Mouse (Mus musculus) adrenal gland, postnatal 10 days (tissue): ENCODE data around the gene Zfyve26. TPM values are rescaled to one million over a fixed set of nuclear protein-coding genes. Genes with fewer than 3 reads are reported as not detected.
"Not testable (repeated sequence)": the region's sequence is repeated elsewhere in the genome, so short reads cannot be mapped to it uniquely, and the experiment has no call there.

ENCODE experiments used
- DNase-seq: peaks from one replicate; pipeline ENCODE4 v3.0.0; 2021; ENCODE audit warnings: mixed read lengths
- total RNA-seq, 2 experiments: library from RNA; stranded (reverse); gene quantifications; 2 replicates each; pipeline ENCODE4 v1.2.3; 2021

Gene Zfyve26
- total RNA-seq, 2 experiments from 2014 or later: 17.6 to 26.1 TPM

DNA sequence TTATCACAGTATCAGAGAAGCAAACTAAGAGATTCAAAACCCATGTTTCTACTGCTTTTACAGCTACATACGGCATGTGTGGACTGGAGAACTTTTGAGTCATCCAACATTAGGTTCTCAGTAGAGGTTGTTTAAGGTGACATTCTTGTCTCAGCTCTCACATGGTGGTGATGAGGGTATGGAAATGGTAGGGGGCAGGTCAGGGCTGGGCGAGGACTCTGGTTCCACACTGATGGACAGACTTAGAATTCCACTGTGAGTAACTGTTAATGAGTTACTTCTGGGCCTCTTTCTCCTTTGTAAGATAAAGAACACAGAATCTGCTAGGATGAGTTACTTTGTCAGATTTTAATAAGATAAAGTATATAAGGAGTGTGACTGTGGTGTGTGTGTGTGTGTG lies 36.0 kb downstream of the Zfyve26 start:
- no peak for DNase-seq

GRCm38 (mm10) chr12:79254975-79255374 lies 41.1 kb downstream of the Zfyve26 start:
- DNase-seq: no peak

GRCm38 (mm10) chr12:79253294-79254053 lies 42.6 kb downstream of the Zfyve26 start:
- DNase-seq: no peak

GRCm38 (mm10) chr12:79248110-79248509 lies 48.0 kb downstream of the Zfyve26 start:
- no peak for DNase-seq

DNA sequence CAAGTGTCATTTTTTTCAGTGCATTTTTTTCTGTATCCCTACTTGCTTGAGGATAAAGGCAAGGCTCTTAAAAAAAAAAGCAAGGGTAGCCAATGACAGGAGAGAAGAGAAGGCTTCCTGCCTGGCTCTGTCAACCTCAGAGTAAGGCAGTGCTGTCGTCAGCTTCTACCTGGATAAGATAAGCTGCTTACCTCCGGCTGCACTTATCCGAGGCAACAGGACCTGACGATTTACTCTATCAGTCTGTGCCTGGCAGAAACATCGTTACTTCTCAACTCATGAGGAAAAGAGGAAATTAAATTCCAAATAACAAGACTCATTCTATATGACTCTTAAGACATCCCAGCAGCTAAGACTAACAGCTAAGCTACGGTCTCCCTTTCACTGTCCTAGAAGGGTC lies 53.2 kb downstream of the Zfyve26 start:
- no peak for DNase-seq

DNA sequence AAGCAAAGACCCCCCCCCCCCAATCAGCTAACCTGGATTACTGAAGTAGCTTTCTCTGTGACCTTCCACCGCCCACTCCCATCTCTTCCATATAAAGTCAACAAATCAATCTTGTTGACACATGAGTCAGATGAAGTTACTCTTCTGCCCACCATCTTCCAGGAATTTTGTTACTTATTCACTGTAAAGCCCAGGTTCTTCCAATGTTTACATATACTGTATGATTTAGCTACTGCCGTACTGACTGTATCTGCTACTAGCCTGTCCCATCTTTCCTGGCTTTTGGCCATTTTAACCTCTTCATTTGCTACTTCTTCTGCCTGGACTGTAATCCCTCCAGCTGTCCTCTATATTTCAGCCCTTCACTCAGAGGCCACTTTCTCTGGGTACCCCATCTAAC lies 54.1 kb downstream of the Zfyve26 start:
- no peak for DNase-seq

GRCm38 (mm10) chr12:79235485-79236080 lies 60.5 kb downstream of the Zfyve26 start:
- no peak for DNase-seq

GRCm38 (mm10) chr12:79217511-79217910 lies 78.6 kb downstream of the Zfyve26 start:
- no peak for DNase-seq

DNA sequence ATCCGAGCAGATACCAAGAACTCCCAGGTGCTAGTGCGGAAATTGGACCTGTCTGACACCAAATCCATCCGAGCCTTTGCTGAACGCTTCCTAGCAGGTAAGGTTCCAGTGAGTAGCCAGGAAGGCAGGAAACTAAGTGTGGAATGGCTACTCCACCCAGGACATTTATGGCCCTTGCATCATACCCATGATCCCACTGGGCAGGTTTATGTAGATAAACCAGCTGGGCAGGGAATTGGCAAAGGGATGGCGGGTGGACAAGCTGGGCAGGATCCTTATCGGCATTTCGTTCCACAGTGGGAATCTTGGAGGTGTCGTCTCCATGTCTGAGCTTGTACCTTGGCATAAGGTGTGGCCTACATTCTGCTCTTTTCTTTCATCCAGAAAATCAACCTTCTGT lies 84.7 kb downstream of the Zfyve26 start:
- DNase-seq: no peak

DNA sequence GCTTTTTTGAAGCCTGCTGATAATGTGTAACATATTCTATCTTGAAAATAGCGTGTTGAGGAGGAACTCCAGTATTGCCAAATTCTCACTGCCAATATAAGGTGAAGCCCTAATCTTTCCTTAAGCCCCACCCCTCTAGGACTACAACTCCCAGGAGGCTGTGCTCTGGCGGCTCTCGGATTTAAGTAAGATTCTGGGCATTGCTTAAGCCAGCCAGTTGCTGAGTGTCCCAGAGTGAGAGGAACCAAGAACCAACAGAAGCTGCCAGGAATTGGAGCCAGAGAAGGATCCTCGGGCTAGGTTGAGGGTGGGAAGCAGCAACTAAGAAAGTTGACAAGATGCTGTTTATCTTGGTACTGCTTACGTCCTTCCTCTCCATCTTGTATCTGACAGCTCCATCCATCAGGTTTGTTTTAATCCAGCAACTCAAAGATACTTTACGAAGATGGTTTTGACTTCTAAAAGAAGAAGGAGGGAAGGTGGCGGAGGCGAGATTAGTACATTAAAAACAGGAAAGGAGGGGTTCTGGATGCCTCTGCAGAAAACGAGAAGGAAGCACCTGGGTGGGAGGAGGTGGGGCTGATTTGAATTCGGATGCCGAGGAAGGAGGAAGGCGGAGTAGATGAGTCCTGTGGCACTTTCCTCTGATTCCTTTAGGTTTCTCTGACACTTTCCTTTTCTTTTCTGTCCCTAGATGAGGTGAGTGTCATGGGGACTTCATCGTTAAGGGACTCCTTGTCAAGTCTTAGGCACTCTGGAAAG lies 87.2 kb downstream of the Zfyve26 start, which contains the start of gene Rdh12:
Gene Rdh12, plus strand, starts transcription at position 212 of the 762 bp plus-strand sequence.
- DNase-seq: peak; percentile 66

DNA sequence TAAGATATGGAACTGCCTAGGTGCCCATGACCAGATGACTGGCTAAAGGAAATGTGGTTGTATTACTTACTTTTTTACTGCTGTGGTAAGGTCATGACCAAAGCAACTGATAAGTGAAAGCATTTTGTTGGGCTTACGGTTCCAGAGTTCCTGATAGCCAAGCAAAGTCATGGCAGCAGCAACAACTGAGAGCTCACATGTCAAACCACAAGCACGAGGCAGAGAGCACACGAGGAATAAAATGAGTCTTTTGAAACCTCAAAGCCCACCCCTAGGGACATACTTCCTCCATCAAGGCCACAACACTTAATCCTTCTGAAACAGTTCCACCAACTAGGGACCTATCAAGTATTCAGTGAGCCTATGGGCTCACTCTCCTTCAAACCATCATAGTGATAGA lies 94.2 kb downstream of the Zfyve26 start:
- no peak for DNase-seq

- DNase-seq: no peak
These were observed 99.0 kb downstream of the Zfyve26 start for GRCm38 (mm10) chr12:79197105-79197504.

DNA sequence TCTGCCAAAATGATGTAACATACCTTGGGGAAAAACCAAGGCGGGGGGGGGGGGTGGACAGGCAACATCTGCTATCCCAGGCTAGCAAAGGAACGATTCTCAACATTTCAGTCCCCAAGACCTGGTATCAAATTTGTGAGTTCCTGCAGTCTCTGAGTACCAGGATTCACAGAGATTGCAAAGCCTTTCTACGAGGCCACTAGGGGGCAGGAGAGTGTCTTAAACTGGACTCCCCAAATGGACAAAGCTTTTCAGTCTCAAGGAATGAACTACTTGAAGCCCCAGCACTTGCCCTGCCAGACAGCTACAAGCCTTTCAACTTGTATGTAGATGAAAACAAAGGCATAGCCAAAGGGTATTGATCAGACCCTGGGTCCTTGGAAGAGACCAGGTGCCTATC lies 102.7 kb downstream of the Zfyve26 start:
- DNase-seq: peak; percentile 83

GRCm38 (mm10) chr12:79192193-79192592 lies 103.9 kb downstream of the Zfyve26 start, which contains the start of gene Rdh11:
TSS of gene Rdh11 (minus strand) at chr12:79192293.
- DNase-seq: no peak

GRCm38 (mm10) chr12:79191701-79192100 lies 104.4 kb downstream of the Zfyve26 start:
- DNase-seq: peak; percentile 84

GRCm38 (mm10) chr12:79190931-79191673 lies 105.0 kb downstream of the Zfyve26 start:
- DNase-seq: peak; percentile 68

GRCm38 (mm10) chr12:79185160-79185559 lies 110.9 kb downstream of the Zfyve26 start:
- not testable (repeated sequence) for DNase-seq

Other genes with a start within 250 kb of the Zfyve26 start
- 1 to 10 TPM; 7.1 to 9.5 TPM for gene Pigh, start 206.7 kb downstream of the Zfyve26 start, total RNA-seq
- gene Arg2, start 165.5 kb downstream of the Zfyve26 start, total RNA-seq: under 1 TPM; 0.48 TPM
- gene Vti1b, start 123.6 kb downstream of the Zfyve26 start, total RNA-seq: 10 to 100 TPM; 60.0 to 65.2 TPM
- 10 to 100 TPM; 15.5 to 16.9 TPM for gene Rdh11, start 104.0 kb downstream of the Zfyve26 start, total RNA-seq
- gene Rdh12, start 87.4 kb downstream of the Zfyve26 start, total RNA-seq: 1 to 10 TPM in 1 of 2 experiments, under 1 TPM in 1; 0.72 to 1.1 TPM
- gene Rad51b, start 978 bp upstream of the Zfyve26 start, total RNA-seq: 1 to 10 TPM; 1.6 to 3.0 TPM